Mouse (Mus musculus) small intestine, adult 2 months (tissue): ENCODE results near the gene Asic2. TPM values are rescaled to one million over a fixed set of nuclear protein-coding genes. Genes with fewer than 3 reads are reported as not detected.
A peak's percentile ranks its signal among the peaks of the same experiment; 100 is the strongest.

Experiments
- H3K27ac ChIP-seq: fragments of 200-500 bp; 2 replicates; pipeline ENCODE4 v1.5.1; 2012; ENCODE audit warnings: low read depth, low read length, control low read depth, inconsistent platforms; ENCODE audit not compliant: insufficient read depth
- H3K27me3 ChIP-seq: fragments of 200-500 bp; 2 replicates; pipeline ENCODE4 v1.6.1; 2012; ENCODE audit warnings: mild to moderate bottlenecking, moderate library complexity, low read length, inconsistent platforms; ENCODE audit not compliant: control insufficient read depth, insufficient read depth
- H3K36me3 ChIP-seq: fragments of 200-500 bp; 2 replicates; pipeline ENCODE4 v1.6.1; 2012; ENCODE audit warnings: mild to moderate bottlenecking, low read length, control low read depth, inconsistent platforms; ENCODE audit not compliant: control insufficient read depth, insufficient read depth
- H3K4me1 ChIP-seq: fragments of 200-500 bp; 2 replicates; pipeline ENCODE4 v1.6.1; 2012; ENCODE audit warnings: low read length, inconsistent platforms, mixed read lengths; ENCODE audit not compliant: control insufficient read depth, insufficient read depth, insufficient read length
- H3K4me3 ChIP-seq: fragments of 200-500 bp; 2 replicates; pipeline ENCODE4 v1.5.1; 2012; ENCODE audit warnings: low read depth, mild to moderate bottlenecking, control low read depth, inconsistent platforms, low read length, moderate library complexity
- CTCF ChIP-seq: fragments of 200-500 bp; IDR thresholded peaks from 2 replicates; pipeline ENCODE4 v1.5.1; 2012; ENCODE audit warnings: low read depth, mild to moderate bottlenecking, control low read depth, inconsistent platforms, low read length, moderate library complexity, mixed read lengths; ENCODE audit not compliant: insufficient replicate concordance, insufficient read length; ENCODE audit errors: extremely low read depth
- POLR2A ChIP-seq: fragments of 200-500 bp; IDR thresholded peaks from 2 replicates; pipeline ENCODE4 v1.6.1; 2012; ENCODE audit warnings: low read depth, mild to moderate bottlenecking, control low read depth, inconsistent platforms, low read length, moderate library complexity
- WGBS: fragments of 180-500 bp; shearing (Covaris S2); methylation state at CpG from one replicate; pipeline ENCODE4 v1.1.7; 2018; 5-methylcytosine and 5-hydroxymethylcytosine counted together
- polyA plus RNA-seq: library from polyadenylated mRNA; depleted of rRNA; stranded (reverse); fragments of >200 nt; gene quantifications from 2 replicates; pipeline ENCODE4 v1.2.3, GENCODE M21; 2012

Asic2 gene
- polyA plus RNA-seq, 1 experiment = 1.4 TPM

DNA sequence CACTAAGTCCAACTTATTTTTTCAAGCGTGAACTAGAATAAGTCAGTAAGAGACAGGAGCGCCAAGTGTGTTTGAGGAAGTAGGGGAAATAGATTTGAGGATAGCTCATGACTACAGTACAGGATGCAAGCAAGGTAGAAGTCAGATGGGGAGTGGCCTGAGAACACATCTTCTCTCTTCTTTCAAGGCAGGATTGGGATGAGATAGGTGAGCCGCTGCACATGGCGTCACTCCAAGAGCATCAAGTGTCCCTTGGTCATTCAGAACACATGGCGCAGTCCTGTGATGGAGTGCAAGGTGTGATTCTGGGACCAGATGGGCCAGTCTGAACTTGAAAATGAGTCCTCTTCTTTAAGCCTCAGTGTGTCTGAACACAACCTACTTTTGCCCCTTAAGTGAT, 366.5 kb downstream of the Asic2 start:
- Histone ChIP-seq H3K4me1 (no peaks in the 10 kb centered on the region), H3K27me3 (no peaks in the 10 kb centered on the region), H3K4me3 (no peak overlapping the region), H3K27ac (no peak overlapping the region), H3K36me3 (no peaks in the 10 kb centered on the region)
- TF ChIP-seq POLR2A (no peak), CTCF (no peak)
- WGBS = 89% methylated on average over 5 of the region's 5 CpGs

DNA sequence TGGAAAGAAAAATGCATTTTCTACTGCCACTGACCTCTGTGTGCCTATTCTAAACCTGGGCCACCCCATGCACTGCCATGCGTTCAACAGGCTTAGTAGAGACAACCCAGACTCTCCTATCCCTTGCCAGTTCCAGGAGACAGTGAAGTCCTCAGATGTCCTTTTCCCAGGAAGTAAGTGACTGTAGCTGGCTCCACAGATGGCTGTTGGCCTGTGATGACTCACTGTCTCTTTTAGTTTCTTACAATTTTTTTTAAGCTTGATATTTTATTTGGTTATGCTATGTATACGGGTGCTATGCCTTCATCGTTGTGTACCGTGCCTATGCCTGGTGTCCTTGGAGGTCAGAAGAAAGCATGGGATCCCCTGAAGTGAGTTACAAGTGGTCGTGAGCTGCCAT, 370.7 kb downstream of the Asic2 start:
- Histone ChIP-seq H3K27ac (no peak overlapping the region), H3K4me3 (no peak overlapping the region), H3K4me1 (no peaks in the 10 kb centered on the region), H3K27me3 (no peaks in the 10 kb centered on the region), H3K36me3 (no peaks in the 10 kb centered on the region)
- no peak for TF ChIP-seq POLR2A
- no peak for TF ChIP-seq CTCF
- WGBS = 80% methylated on average over 5 of the region's 5 CpGs

DNA sequence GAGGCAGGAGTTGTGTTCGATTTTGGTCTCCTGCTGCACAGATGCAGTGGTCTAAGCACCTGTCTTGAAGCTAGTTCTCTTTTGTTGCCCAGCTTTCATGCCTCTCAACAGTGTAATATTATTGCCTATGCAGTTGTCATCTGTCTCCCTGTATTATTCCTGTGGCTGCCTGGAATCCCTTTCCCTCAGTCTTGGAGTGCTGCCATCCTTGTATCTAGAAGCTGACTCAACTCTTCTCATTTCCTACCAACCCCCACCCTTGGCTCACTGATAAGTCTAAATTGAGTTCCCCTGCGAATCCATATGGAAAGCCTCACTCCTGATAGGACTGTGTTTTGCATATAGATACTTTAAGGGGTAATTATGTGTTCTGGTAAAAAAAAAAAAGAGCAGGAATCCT, 373.0 kb downstream of the Asic2 start:
- H3K4me1 ChIP-seq = no peaks in the 10 kb centered on the region
- TF ChIP-seq CTCF (no peak), POLR2A (no peak)
- H3K36me3 ChIP-seq = no peaks in the 10 kb centered on the region
- no peak overlapping the region for H3K27ac ChIP-seq
- 50% methylated on average over 2 of the region's 2 CpGs for WGBS
- no peak overlapping the region for H3K4me3 ChIP-seq
- no peaks in the 10 kb centered on the region for H3K27me3 ChIP-seq

DNA sequence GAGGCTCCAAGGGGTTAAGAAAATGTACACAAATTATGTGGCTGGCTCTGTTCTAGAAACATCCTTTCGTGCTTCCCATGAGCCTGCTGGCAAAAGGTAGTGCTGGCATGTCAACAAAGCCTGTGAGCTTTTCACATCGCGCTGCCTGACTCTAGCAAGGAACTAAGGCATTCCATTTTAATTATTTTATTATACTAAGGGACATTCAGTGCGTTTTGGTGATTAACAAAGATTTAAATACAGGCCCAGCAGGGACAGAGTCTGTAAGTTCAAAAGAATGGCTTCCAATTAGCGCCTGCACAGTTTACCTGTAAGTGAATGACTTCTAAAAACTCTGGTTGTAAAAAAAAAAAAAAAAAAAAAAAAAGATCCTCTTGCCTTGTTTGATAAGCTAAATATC, 375.5 kb downstream of the Asic2 start:
- Histone ChIP-seq H3K36me3 (no peaks in the 10 kb centered on the region), H3K27ac (no peak overlapping the region), H3K27me3 (no peaks in the 10 kb centered on the region), H3K4me3 (no peak overlapping the region), H3K4me1 (no peaks in the 10 kb centered on the region)
- WGBS = 43% methylated on average over 5 of the region's 5 CpGs
- TF ChIP-seq CTCF (no peak), POLR2A (no peak)

DNA sequence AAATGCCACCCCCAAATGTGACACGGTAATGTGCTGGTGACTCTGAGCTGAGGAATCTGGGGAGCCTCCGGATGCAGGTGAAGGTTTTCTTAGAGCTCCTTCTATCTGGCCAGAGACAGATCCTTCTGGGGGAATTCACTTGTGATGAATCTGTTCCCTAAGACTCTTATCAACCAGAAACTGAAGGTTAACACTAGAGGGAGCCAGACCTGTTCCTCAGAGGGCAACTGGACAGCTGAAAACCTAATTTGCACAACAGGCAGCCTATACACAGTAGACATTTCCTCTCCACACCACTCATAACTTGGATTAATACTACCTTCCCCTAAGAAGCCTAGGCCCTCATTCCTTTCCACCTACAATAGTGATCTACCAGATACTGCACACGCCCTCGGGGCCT, 377.3 kb downstream of the Asic2 start:
- WGBS = 72% methylated on average over 4 of the region's 4 CpGs
- Histone ChIP-seq H3K4me3 (no peak overlapping the region), H3K36me3 (no peaks in the 10 kb centered on the region), H3K27me3 (no peaks in the 10 kb centered on the region), H3K4me1 (no peaks in the 10 kb centered on the region), H3K27ac (no peak overlapping the region)
- TF ChIP-seq POLR2A (no peak), CTCF (no peak)

DNA sequence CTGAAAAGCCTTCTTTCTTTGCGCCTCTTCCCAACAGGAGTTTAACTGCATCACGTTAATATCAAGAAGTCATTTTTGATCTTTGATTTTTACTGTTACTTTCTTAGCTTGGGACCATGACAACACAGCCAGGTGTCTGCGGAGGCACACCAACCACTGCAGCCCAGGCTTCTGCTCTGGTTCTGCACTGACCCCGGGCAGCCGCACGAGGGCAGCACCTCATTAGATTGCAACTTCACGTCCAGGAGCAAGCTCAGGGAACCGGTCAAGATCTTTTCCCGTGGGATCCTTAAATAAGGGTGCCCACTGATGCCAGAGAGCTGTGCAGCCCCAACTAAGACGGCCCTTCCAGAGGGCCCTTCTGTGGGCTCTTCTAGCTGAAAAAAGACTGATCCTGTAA, 379.6 kb downstream of the Asic2 start:
- no peak overlapping the region for H3K27ac ChIP-seq
- no peaks in the 10 kb centered on the region for H3K4me1 ChIP-seq
- no peak overlapping the region for H3K4me3 ChIP-seq
- TF ChIP-seq POLR2A (no peak), CTCF (peak; percentile 69; the same call in 1 of the 2 replicates)
- H3K27me3 ChIP-seq = no peaks in the 10 kb centered on the region
- no peaks in the 10 kb centered on the region for H3K36me3 ChIP-seq
- 10% methylated on average over 10 of the region's 10 CpGs for WGBS

DNA sequence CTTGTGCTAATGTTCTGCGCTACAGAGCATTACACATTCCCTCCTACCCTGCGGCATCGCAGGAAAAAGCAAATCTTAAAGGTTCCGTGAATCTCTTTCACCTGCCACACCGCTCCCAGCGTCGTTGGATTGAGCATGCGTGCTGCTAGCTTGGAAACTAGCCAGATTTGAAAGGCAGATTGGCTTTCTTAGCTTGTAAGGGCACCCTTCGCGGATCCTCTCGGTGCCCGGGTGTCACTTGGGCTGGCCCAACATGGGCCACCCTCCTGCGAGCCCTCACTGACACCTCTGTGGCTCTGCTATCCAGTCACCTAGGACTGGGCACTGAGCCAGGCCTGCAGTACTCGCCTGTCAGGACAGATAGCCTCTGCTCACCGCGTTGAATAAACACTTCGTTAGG, 380.3 kb downstream of the Asic2 start:
- Histone ChIP-seq H3K4me1 (no peaks in the 10 kb centered on the region), H3K36me3 (no peaks in the 10 kb centered on the region), H3K27me3 (no peaks in the 10 kb centered on the region), H3K27ac (no peak overlapping the region), H3K4me3 (no peak overlapping the region)
- WGBS = 67% methylated on average over 17 of the region's 17 CpGs
- TF ChIP-seq CTCF = no peak
- TF ChIP-seq POLR2A = no peak

DNA sequence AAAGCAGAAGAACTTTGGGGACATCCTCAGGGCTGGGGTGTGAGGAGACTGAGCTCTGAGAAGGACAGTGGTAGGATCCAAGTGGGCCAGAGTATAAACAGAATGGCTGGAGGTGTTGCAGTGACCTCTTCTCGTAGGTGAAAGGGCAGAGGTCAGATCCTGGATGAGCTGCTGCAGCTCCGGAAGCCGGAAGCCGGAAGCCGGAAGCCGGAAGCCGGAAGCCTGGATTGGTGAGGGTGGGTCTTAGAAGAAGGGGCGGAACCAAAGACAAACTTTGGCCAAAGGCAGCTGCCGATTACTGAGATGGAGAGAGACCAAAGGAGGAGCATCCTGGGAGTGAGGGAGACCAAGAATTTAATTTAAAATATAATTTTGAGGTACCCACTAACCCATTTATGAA, 381.1 kb downstream of the Asic2 start:
- no peaks in the 10 kb centered on the region for H3K4me1 ChIP-seq
- no peaks in the 10 kb centered on the region for H3K27me3 ChIP-seq
- H3K4me3 ChIP-seq = no peak overlapping the region
- WGBS = 77% methylated on average over 9 of the region's 9 CpGs
- no peak for TF ChIP-seq CTCF
- no peak for TF ChIP-seq POLR2A
- no peaks in the 10 kb centered on the region for H3K36me3 ChIP-seq
- no peak overlapping the region for H3K27ac ChIP-seq
